Mouse (Mus musculus) retina, embryonic 14.5 days (tissue): ENCODE data around the gene Mrvi1.

ENCODE experiments used
- DNase-seq: peaks from one replicate; pipeline ENCODE4 v3.0.0-alpha.2; 2015; ENCODE audit warnings: low spot score

The Mrvi1 gene

GRCm38 (mm10) chr7:110881746-110882333 is 100.4 kb downstream of the Mrvi1 start:
- no peak for DNase-seq

GRCm38 (mm10) chr7:110878028-110878427 is 104.2 kb downstream of the Mrvi1 start:
- no peak for DNase-seq

- DNase-seq, result no peak
Observed at GRCm38 (mm10) chr7:110876965-110877364, 105.3 kb downstream of the Mrvi1 start.

- DNase-seq, result no peak
Observed at GRCm38 (mm10) chr7:110868807-110869206, 113.5 kb downstream of the Mrvi1 start.

- DNase-seq, result no peak
Observed at GRCm38 (mm10) chr7:110867116-110867515, 115.1 kb downstream of the Mrvi1 start.

GRCm38 (mm10) chr7:110866021-110866420 is 116.2 kb downstream of the Mrvi1 start:
- DNase-seq, result no peak

- no peak for DNase-seq
Observed at GRCm38 (mm10) chr7:110865570-110865969, 116.7 kb downstream of the Mrvi1 start.

GRCm38 (mm10) chr7:110865038-110865437 is 117.2 kb downstream of the Mrvi1 start:
- peak; percentile 34 for DNase-seq

- no peak for DNase-seq
Observed at GRCm38 (mm10) chr7:110862751-110863289, 119.4 kb downstream of the Mrvi1 start, which contains the start of gene Lyve1. Gene Lyve1 (minus strand): TSS chr7:110863239.

- no peak for DNase-seq
Observed at GRCm38 (mm10) chr7:110860129-110860528, 122.1 kb downstream of the Mrvi1 start.

GRCm38 (mm10) chr7:110855604-110856003 is 126.7 kb downstream of the Mrvi1 start:
- no peak for DNase-seq

GRCm38 (mm10) chr7:110854927-110855546 is 127.2 kb downstream of the Mrvi1 start:
- DNase-seq, result no peak

GRCm38 (mm10) chr7:110854519-110854918 is 127.7 kb downstream of the Mrvi1 start:
- DNase-seq, result no peak

GRCm38 (mm10) chr7:110853611-110854010 is 128.7 kb downstream of the Mrvi1 start:
- no peak for DNase-seq

- no peak for DNase-seq
Observed at GRCm38 (mm10) chr7:110851541-110852203, 130.6 kb downstream of the Mrvi1 start.

GRCm38 (mm10) chr7:110848371-110848770 is 133.9 kb downstream of the Mrvi1 start:
- no peak for DNase-seq

GRCm38 (mm10) chr7:110847321-110847720 is 134.9 kb downstream of the Mrvi1 start:
- DNase-seq, result no peak

- peak; percentile 96 for DNase-seq
Observed at GRCm38 (mm10) chr7:110843916-110844874, 138.1 kb downstream of the Mrvi1 start, which contains the start of gene Rnf141. Gene Rnf141 (minus strand): TSS chr7:110844457.

- DNase-seq, result no peak
Observed at GRCm38 (mm10) chr7:110840332-110840731, 141.9 kb downstream of the Mrvi1 start.

- DNase-seq, result no peak
Observed at GRCm38 (mm10) chr7:110834522-110834921, 147.7 kb downstream of the Mrvi1 start.

- DNase-seq, result no peak
Observed at GRCm38 (mm10) chr7:110834018-110834417, 148.2 kb downstream of the Mrvi1 start.

- DNase-seq, result no peak
Observed at GRCm38 (mm10) chr7:110833024-110833423, 149.2 kb downstream of the Mrvi1 start.
